Mouse (Mus musculus) liver, postnatal 0 days (tissue): Measurements from ENCODE around the gene C330021F23Rik. TPM values are rescaled to one million over a fixed set of nuclear protein-coding genes. Genes with fewer than 3 reads are reported as not detected.
A peak's percentile ranks its signal among the peaks of the same experiment; 100 is the strongest.

Source experiments
- ATAC-seq: fragments of 200-750 bp; cut with Nextera tagmentation; 2 replicates; pipeline ENCODE4 v1.8.0; 2017; ENCODE audit warnings: mild to moderate bottlenecking, moderate library complexity
- DNase-seq: peaks from one replicate; pipeline ENCODE4 v3.0.0-alpha.2; 2016
- H3K27ac ChIP-seq: fragments of 300-500 bp; sonication (generic); 2 replicates; pipeline ENCODE4 v1.5.1; 2014; ENCODE audit warnings: antibody characterized with exemption, moderate library complexity, mild to moderate bottlenecking, low read depth
- H3K27me3 ChIP-seq: fragments of 300-500 bp; sonication (generic); 2 replicates; pipeline ENCODE4 v1.6.1; 2014; ENCODE audit warnings: low read length, control low read depth, mixed read lengths; ENCODE audit not compliant: insufficient read depth
- H3K36me3 ChIP-seq: fragments of 300-500 bp; sonication (generic); replicated peaks from 2 replicates; pipeline ENCODE4 v1.6.1; 2014; ENCODE audit warnings: mild to moderate bottlenecking, control low read depth, low read length, moderate library complexity, mixed read lengths; ENCODE audit not compliant: insufficient read depth
- H3K4me1 ChIP-seq: fragments of 300-500 bp; sonication (generic); 2 replicates; pipeline ENCODE4 v1.6.1; 2014; ENCODE audit warnings: antibody characterized with exemption, mild to moderate bottlenecking, control low read depth; ENCODE audit not compliant: insufficient read depth
- H3K4me2 ChIP-seq: fragments of 300-500 bp; sonication (generic); 2 replicates; pipeline ENCODE4 v1.6.1; 2014; ENCODE audit warnings: low read depth, mild to moderate bottlenecking, low read length, moderate library complexity, mixed read lengths
- H3K4me3 ChIP-seq: fragments of 300-500 bp; sonication (generic); 2 replicates; pipeline ENCODE4 v1.5.1; 2014; ENCODE audit warnings: low read depth, low read length
- H3K9ac ChIP-seq: fragments of 300-500 bp; sonication (generic); replicated peaks from 2 replicates; pipeline ENCODE4 v1.6.1; 2014; ENCODE audit warnings: mild to moderate bottlenecking, moderate library complexity
- H3K9me3 ChIP-seq: fragments of 300-500 bp; sonication (generic); 2 replicates; pipeline ENCODE4 v1.6.1; 2016; ENCODE audit warnings: mild to moderate bottlenecking, control low read depth, low read length, mixed read lengths
- CTCF ChIP-seq: sonication (generic); IDR thresholded peaks from 2 replicates; pipeline ENCODE4 v1.5.1; 2016; ENCODE audit warnings: antibody characterized with exemption, low read depth
- EP300 ChIP-seq: IDR thresholded peaks from 2 replicates; pipeline ENCODE4 v1.6.1; 2016; ENCODE audit warnings: antibody characterized with exemption, low read depth, mild to moderate bottlenecking
- WGBS: fragments of 180-500 bp; shearing (Covaris S2); extraction: QIAGEN DNeasy Blood & Tissue Kit; methylation state at CpG from one replicate; pipeline ENCODE4 v1.1.7; 2014; ENCODE audit not compliant: insufficient replicate concordance; 5-methylcytosine and 5-hydroxymethylcytosine counted together
- polyA plus RNA-seq: library from polyadenylated mRNA; unstranded; fragments of >200 nt; fragmentation: Nextera tagmentation; extraction: Ambion mirVana; gene quantifications from 2 replicates; pipeline ENCODE4 v1.2.1, GENCODE M21; 2015

The C330021F23Rik gene
- polyA plus RNA-seq, 1 experiment from 2014 or later = 0.89 TPM

GRCm38 (mm10) chr8:3609046-3609815 is 41.4 kb downstream of the C330021F23Rik start:
- no peaks in the 10 kb centered on the region for H3K27me3 ChIP-seq
- TF ChIP-seq CTCF (no peak), EP300 (no peak)
- H3K36me3 ChIP-seq = peaks cover 53% of the 10 kb centered on the region
- no peak overlapping the region for H3K9ac ChIP-seq
- no peak for DNase-seq
- H3K4me2 ChIP-seq = no peak overlapping the region
- no peak overlapping the region for H3K4me3 ChIP-seq
- ATAC-seq = peak; percentile 11; the same call in 1 of the 2 replicates
- H3K9me3 ChIP-seq = no peaks in the 10 kb centered on the region
- H3K27ac ChIP-seq = peak overlapping the region; percentile 34
- WGBS = 79% methylated on average over 12 of the region's 12 CpGs
- no peaks in the 10 kb centered on the region for H3K4me1 ChIP-seq

GRCm38 (mm10) chr8:3609816-3610150 is 42.0 kb downstream of the C330021F23Rik start:
- Histone ChIP-seq H3K4me1 (no peaks in the 10 kb centered on the region), H3K9ac (no peak overlapping the region), H3K36me3 (peaks cover 59% of the 10 kb centered on the region), H3K4me2 (no peak overlapping the region), H3K27me3 (no peaks in the 10 kb centered on the region), H3K27ac (no peak overlapping the region; the same call in 1 of the 2 replicates), H3K9me3 (no peaks in the 10 kb centered on the region), H3K4me3 (no peak overlapping the region)
- DNase-seq (no peak), ATAC-seq (peak; percentile 57)
- WGBS = 85% methylated on average over 6 of the region's 6 CpGs
- TF ChIP-seq EP300 = no peak
- no peak for TF ChIP-seq CTCF

- WGBS = under 1% methylated on average over 37 of the region's 37 CpGs
- H3K27ac ChIP-seq = no peak within 1 kb of the TSS; the same call in none of the 2 replicates
- peak; percentile 98 for ATAC-seq
These were observed 53.6 kb downstream of the C330021F23Rik start, which contains the start of the genes Xab2 and Pet100 for GRCm38 (mm10) chr8:3621199-3621970. Xab2 (minus strand) TSS chr8:3621316. Pet100 (plus strand) TSS chr8:3621548.

GRCm38 (mm10) chr8:3622119-3622518 is 54.3 kb downstream of the C330021F23Rik start:
- Histone ChIP-seq H3K4me2 (peak overlapping the region; percentile 74), H3K9ac (peak overlapping the region; percentile 68; the same call in 1 of the 2 replicates), H3K9me3 (no peaks in the 10 kb centered on the region), H3K36me3 (peaks cover 16% of the 10 kb centered on the region), H3K4me1 (peaks cover 19% of the 10 kb centered on the region), H3K4me3 (peak overlapping the region; percentile 75), H3K27ac (no peak overlapping the region), H3K27me3 (no peaks in the 10 kb centered on the region)
- WGBS = 62% methylated on average over 8 of the region's 8 CpGs
- ATAC-seq (no peak), DNase-seq (no peak)
- TF ChIP-seq EP300 (no peak), CTCF (no peak)

More at GRCm38 (mm10) chr8:3621199-3621970, 53.6 kb downstream of the C330021F23Rik start, which contains the start of the genes Xab2 and Pet100:
- Histone ChIP-seq H3K4me3 (peak within 1 kb of the TSS; percentile 75), H3K4me2 (peak within 1 kb of the TSS; percentile 77), H3K9ac (peak within 1 kb of the TSS; percentile 74), H3K9me3 (no peaks in the 10 kb centered on the region), H3K36me3 (peaks cover 22% of the 10 kb centered on the region), H3K4me1 (peaks cover 19% of the 10 kb centered on the region), H3K27me3 (no peaks in the 10 kb centered on the region)
- TF ChIP-seq EP300 (peak; percentile 73; the same call in 1 of the 2 replicates), CTCF (no peak)
- peak; percentile 100 for DNase-seq

GRCm38 (mm10) chr8:3625445-3625844 is 57.7 kb downstream of the C330021F23Rik start, which contains the start of gene Pcp2:
Pcp2 (minus strand) TSS chr8:3625545.
- Histone ChIP-seq H3K9me3 (no peaks in the 10 kb centered on the region), H3K36me3 (peaks cover 4% of the 10 kb centered on the region; the same call in 1 of the 2 replicates), H3K9ac (no peak within 1 kb of the TSS), H3K27me3 (no peaks in the 10 kb centered on the region), H3K4me2 (no peak within 1 kb of the TSS), H3K4me1 (peaks cover 9% of the 10 kb centered on the region), H3K4me3 (no peak within 1 kb of the TSS), H3K27ac (no peak within 1 kb of the TSS)
- no peak for DNase-seq
- WGBS = 72% methylated on average over 1 of the region's 1 CpGs
- ATAC-seq = no peak
- no peak for TF ChIP-seq CTCF
- no peak for TF ChIP-seq EP300

- Histone ChIP-seq H3K4me3 (no peak overlapping the region), H3K27me3 (no peaks in the 10 kb centered on the region), H3K9me3 (no peaks in the 10 kb centered on the region), H3K4me1 (peaks cover 17% of the 10 kb centered on the region), H3K4me2 (no peak overlapping the region), H3K9ac (no peak overlapping the region), H3K36me3 (peaks cover 4% of the 10 kb centered on the region; the same call in 1 of the 2 replicates), H3K27ac (no peak overlapping the region)
- no peak for DNase-seq
- ATAC-seq = no peak
- WGBS = 22% methylated on average over 5 of the region's 5 CpGs
- TF ChIP-seq CTCF (no peak), EP300 (no peak)
These were observed 59.2 kb downstream of the C330021F23Rik start for GRCm38 (mm10) chr8:3626971-3627370.
